Mouse (Mus musculus) liver, embryonic 13.5 days (tissue): ENCODE data around the gene Eml1. TPM values are rescaled to one million over a fixed set of nuclear protein-coding genes. Genes with fewer than 3 reads are reported as not detected.

Source experiments
- ATAC-seq: fragments of 200-750 bp; cut with Nextera tagmentation; 2 replicates; pipeline ENCODE4 v1.8.0; 2017; ENCODE audit warnings: low read depth, mild to moderate bottlenecking, moderate number of reproducible peaks, moderate library complexity
- DNase-seq: peaks from one replicate; pipeline ENCODE4 v3.0.0; 2022
- H3K27ac ChIP-seq: fragments of 300-500 bp; sonication (generic); 2 replicates; pipeline ENCODE4 v1.5.1; 2015; ENCODE audit warnings: moderate library complexity, mild to moderate bottlenecking, inconsistent platforms
- H3K27me3 ChIP-seq: fragments of 300-500 bp; sonication (generic); 2 replicates; pipeline ENCODE4 v1.6.1; 2015; ENCODE audit warnings: mild to moderate bottlenecking, inconsistent platforms
- H3K36me3 ChIP-seq: fragments of 300-500 bp; sonication (generic); 2 replicates; pipeline ENCODE4 v1.6.1; 2015; ENCODE audit warnings: mild to moderate bottlenecking, inconsistent platforms
- H3K4me1 ChIP-seq: fragments of 300-500 bp; sonication (generic); replicated peaks from 2 replicates; pipeline ENCODE4 v1.6.1; 2015; ENCODE audit warnings: inconsistent platforms
- H3K4me2 ChIP-seq: fragments of 300-500 bp; sonication (generic); 2 replicates; pipeline ENCODE4 v1.6.1; 2015; ENCODE audit warnings: inconsistent platforms, mild to moderate bottlenecking, moderate library complexity
- H3K4me3 ChIP-seq: fragments of 300-500 bp; sonication (generic); replicated peaks from 2 replicates; pipeline ENCODE4 v1.5.1; 2015; ENCODE audit warnings: mild to moderate bottlenecking, inconsistent platforms
- H3K9ac ChIP-seq: fragments of 300-500 bp; sonication (generic); 2 replicates; pipeline ENCODE4 v1.6.1; 2015; ENCODE audit warnings: mild to moderate bottlenecking, inconsistent platforms
- H3K9me3 ChIP-seq: fragments of 300-500 bp; sonication (generic); replicated peaks from 2 replicates; pipeline ENCODE4 v1.6.1; 2016; ENCODE audit warnings: inconsistent platforms
- WGBS: fragments of 180-500 bp; shearing (Covaris S2); methylation state at CpG from one replicate; pipeline ENCODE4 v1.1.7; 2015; ENCODE audit not compliant: insufficient replicate concordance; 5-methylcytosine and 5-hydroxymethylcytosine counted together
- polyA plus RNA-seq: library from polyadenylated mRNA; unstranded; fragments of >200 nt; fragmentation: Nextera tagmentation; extraction: Ambion mirVana; gene quantifications from 2 replicates; pipeline ENCODE4 v1.2.1, GENCODE M21; 2015

Eml1 gene
- polyA plus RNA-seq, 1 experiment from 2014 or later: 5.5 TPM

GRCm38 (mm10) chr12:108430964-108431363 is 60.2 kb downstream of the Eml1 start:
- no peak overlapping the region for H3K4me2 ChIP-seq
- no peak overlapping the region for H3K4me3 ChIP-seq
- no peak for ATAC-seq
- H3K9me3 ChIP-seq: no peaks in the 10 kb centered on the region
- no peak for DNase-seq
- peaks cover 2% of the 10 kb centered on the region; the same call in 1 of the 2 replicates for H3K27me3 ChIP-seq
- no peaks in the 10 kb centered on the region for H3K4me1 ChIP-seq
- H3K36me3 ChIP-seq: no peaks in the 10 kb centered on the region
- H3K27ac ChIP-seq: no peak overlapping the region
- WGBS: 58% methylated on average over 3 of the region's 3 CpGs
- H3K9ac ChIP-seq: no peak overlapping the region

DNA sequence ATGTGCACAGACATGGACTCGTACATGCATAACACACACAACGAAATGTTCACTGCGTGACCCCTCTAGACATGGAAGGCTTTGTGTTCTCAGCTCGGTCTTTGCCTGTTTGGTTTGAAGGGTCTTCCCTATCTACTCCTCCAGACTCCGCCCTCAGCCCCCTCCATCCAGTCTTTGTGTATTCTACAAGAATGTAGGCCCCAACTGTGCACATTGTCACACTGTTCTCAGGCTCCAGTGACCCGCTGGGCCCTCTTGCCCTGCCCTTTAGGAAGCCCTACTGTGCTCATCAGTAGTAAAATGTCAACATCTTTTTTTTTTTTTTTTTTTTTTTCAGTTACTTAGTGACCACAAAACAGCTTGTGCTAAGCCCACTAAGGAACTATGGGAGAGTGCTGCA is 61.0 kb downstream of the Eml1 start:
- Histone ChIP-seq H3K4me3 (no peak overlapping the region), H3K9me3 (no peaks in the 10 kb centered on the region), H3K4me2 (no peak overlapping the region), H3K4me1 (no peaks in the 10 kb centered on the region), H3K27me3 (no peaks in the 10 kb centered on the region), H3K9ac (no peak overlapping the region), H3K27ac (no peak overlapping the region), H3K36me3 (no peaks in the 10 kb centered on the region)
- DNase-seq (no peak), ATAC-seq (no peak)
- WGBS: 63% methylated on average over 6 of the region's 6 CpGs

- DNase-seq (no peak), ATAC-seq (no peak)
- no peak overlapping the region for H3K4me3 ChIP-seq
- no peak overlapping the region for H3K9ac ChIP-seq
- H3K27me3 ChIP-seq: no peaks in the 10 kb centered on the region
- no peaks in the 10 kb centered on the region for H3K9me3 ChIP-seq
- WGBS: 58% methylated on average over 5 of the region's 5 CpGs
- no peaks in the 10 kb centered on the region for H3K36me3 ChIP-seq
- no peak overlapping the region for H3K27ac ChIP-seq
- H3K4me2 ChIP-seq: no peak overlapping the region
- no peaks in the 10 kb centered on the region for H3K4me1 ChIP-seq
Measured at GRCm38 (mm10) chr12:108432578-108432977, 61.8 kb downstream of the Eml1 start.

- Histone ChIP-seq H3K9me3 (no peaks in the 10 kb centered on the region), H3K27me3 (no peaks in the 10 kb centered on the region), H3K27ac (no peak overlapping the region), H3K4me2 (no peak overlapping the region), H3K4me1 (no peaks in the 10 kb centered on the region), H3K4me3 (no peak overlapping the region), H3K9ac (no peak overlapping the region), H3K36me3 (no peaks in the 10 kb centered on the region)
- no peak for DNase-seq
- no peak for ATAC-seq
- 75% methylated on average over 16 of the region's 16 CpGs for WGBS
Measured at GRCm38 (mm10) chr12:108433030-108433429, 62.3 kb downstream of the Eml1 start.

DNA sequence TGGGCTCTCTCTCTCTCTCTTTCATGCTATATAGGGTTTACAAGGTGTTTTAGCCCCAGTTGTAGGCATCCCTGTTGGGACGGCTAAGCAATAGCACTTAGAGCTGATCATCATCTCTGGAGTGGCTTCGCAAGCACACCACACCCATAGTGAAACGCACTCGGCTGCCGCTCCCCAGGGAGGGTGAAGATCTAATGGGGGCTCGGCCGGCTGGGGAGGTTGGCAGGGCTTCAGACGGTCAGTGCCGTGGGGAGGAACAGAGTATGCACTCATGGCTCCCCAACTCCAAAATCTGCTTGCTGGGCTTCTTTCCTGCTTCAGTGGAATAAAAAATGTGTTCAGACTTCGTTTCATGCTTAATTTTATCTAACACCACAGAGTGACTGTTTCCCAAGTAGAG is 62.7 kb downstream of the Eml1 start:
- Histone ChIP-seq H3K36me3 (no peaks in the 10 kb centered on the region), H3K27ac (no peak overlapping the region), H3K4me2 (no peak overlapping the region), H3K4me1 (no peaks in the 10 kb centered on the region), H3K9ac (no peak overlapping the region), H3K4me3 (no peak overlapping the region), H3K27me3 (no peaks in the 10 kb centered on the region), H3K9me3 (no peaks in the 10 kb centered on the region)
- no peak for DNase-seq
- 66% methylated on average over 10 of the region's 10 CpGs for WGBS
- ATAC-seq: no peak

- H3K4me1 ChIP-seq: no peaks in the 10 kb centered on the region
- no peak overlapping the region for H3K9ac ChIP-seq
- no peaks in the 10 kb centered on the region; the same call in 1 of the 2 replicates for H3K27me3 ChIP-seq
- no peak overlapping the region for H3K4me3 ChIP-seq
- ATAC-seq: no peak
- H3K9me3 ChIP-seq: no peaks in the 10 kb centered on the region
- WGBS: 57% methylated on average over 12 of the region's 12 CpGs
- H3K36me3 ChIP-seq: no peaks in the 10 kb centered on the region
- DNase-seq: no peak
- no peak overlapping the region for H3K4me2 ChIP-seq
- H3K27ac ChIP-seq: no peak overlapping the region
Measured at GRCm38 (mm10) chr12:108435444-108436015, 64.8 kb downstream of the Eml1 start.

GRCm38 (mm10) chr12:108436029-108436923 is 65.5 kb downstream of the Eml1 start:
- Histone ChIP-seq H3K4me2 (no peak overlapping the region), H3K27ac (peak overlapping the region; percentile 18), H3K4me3 (no peak overlapping the region), H3K36me3 (no peaks in the 10 kb centered on the region), H3K27me3 (no peaks in the 10 kb centered on the region; the same call in 1 of the 2 replicates), H3K4me1 (no peaks in the 10 kb centered on the region), H3K9ac (no peak overlapping the region), H3K9me3 (no peaks in the 10 kb centered on the region)
- WGBS: 62% methylated on average over 24 of the region's 24 CpGs
- ATAC-seq: no peak
- no peak for DNase-seq

DNA sequence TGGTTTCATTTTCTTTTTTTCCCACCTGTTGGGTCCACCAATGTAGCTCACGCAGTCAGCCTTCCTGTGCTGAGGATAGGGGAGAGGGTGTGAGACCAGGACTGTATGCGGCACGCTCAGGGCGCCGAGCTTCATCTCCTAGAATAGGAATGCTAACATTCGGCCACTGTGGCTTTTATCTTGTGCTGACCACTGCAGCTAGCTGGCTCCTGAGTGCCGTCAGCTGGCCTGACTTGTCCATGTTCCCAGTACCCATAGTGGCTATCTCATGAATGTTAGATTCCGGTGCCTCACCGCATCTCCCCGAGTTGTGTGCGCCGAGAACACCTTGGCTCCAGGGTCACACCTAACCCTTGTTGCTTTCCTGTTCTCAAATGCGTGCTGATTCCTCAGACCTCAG is 66.7 kb downstream of the Eml1 start:
- H3K9me3 ChIP-seq: no peaks in the 10 kb centered on the region
- H3K4me1 ChIP-seq: no peaks in the 10 kb centered on the region
- H3K9ac ChIP-seq: no peak overlapping the region
- no peaks in the 10 kb centered on the region for H3K36me3 ChIP-seq
- no peak overlapping the region for H3K27ac ChIP-seq
- no peak overlapping the region for H3K4me3 ChIP-seq
- no peak for DNase-seq
- WGBS: 71% methylated on average over 13 of the region's 13 CpGs
- no peaks in the 10 kb centered on the region; the same call in 1 of the 2 replicates for H3K27me3 ChIP-seq
- no peak for ATAC-seq
- no peak overlapping the region for H3K4me2 ChIP-seq

GRCm38 (mm10) chr12:108443271-108443670 is 72.5 kb downstream of the Eml1 start:
- no peak overlapping the region for H3K4me3 ChIP-seq
- no peak for DNase-seq
- no peaks in the 10 kb centered on the region for H3K4me1 ChIP-seq
- 12% methylated on average over 10 of the region's 10 CpGs for whole genome bisulfite sequencing
- no peak overlapping the region for H3K4me2 ChIP-seq
- H3K27me3 ChIP-seq: peaks cover 12% of the 10 kb centered on the region
- no peak overlapping the region for H3K9ac ChIP-seq
- no peak for ATAC-seq
- H3K36me3 ChIP-seq: no peaks in the 10 kb centered on the region
- H3K27ac ChIP-seq: no peak overlapping the region
- H3K9me3 ChIP-seq: no peaks in the 10 kb centered on the region

GRCm38 (mm10) chr12:108443708-108444107 is 73.0 kb downstream of the Eml1 start:
- H3K4me2 ChIP-seq: no peak overlapping the region
- DNase-seq: no peak
- WGBS: 72% methylated on average over 5 of the region's 5 CpGs

DNA sequence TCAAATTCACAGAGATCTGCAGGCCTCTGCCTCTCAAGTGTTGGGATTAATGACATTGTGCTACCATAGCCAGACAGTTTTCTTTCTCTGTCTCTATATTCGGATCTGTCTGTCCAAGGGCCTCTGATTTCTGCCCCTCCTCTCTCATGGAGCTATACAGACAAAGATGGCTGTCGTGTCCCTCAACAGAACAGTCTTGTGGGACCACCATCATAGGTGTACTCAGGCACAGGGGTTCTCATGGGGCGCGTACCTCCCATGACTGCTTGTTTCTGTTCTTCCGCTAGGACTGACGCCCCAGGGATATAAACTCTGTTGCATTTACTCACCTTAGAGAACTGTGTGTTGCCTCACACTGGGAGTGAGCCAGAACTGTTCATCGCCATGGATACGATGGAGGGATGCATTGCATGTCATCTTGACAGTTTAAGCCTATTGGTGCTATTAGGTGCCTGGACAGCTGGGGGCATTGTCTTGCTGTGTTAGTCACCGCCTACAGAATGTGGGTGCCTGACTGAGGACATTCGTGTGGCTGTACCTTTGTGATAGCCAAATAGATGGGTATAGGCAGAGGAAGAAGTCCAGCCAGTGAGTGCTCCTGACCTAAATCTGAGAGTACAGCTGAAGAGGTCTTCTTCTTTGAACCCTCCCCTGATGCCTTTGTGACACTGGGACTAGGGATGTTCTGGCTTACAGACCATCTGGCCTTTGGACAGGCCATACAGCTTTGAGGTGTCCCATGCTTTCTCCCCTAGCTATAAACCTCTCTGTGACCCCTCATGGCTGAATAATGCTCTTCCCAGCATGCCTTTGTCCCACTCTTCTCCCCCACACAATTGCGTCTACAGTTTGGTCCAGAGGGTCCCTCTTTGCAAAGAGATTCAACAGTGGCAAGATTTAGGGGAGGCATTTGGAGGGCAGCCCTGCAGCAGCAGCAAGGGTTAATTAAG is 73.7 kb downstream of the Eml1 start:
- WGBS: 64% methylated on average over 11 of the region's 11 CpGs
- no peak overlapping the region for H3K4me3 ChIP-seq
- no peak overlapping the region for H3K9ac ChIP-seq
- peaks cover 12% of the 10 kb centered on the region for H3K27me3 ChIP-seq
- ATAC-seq (no peak), DNase-seq (no peak)
- no peaks in the 10 kb centered on the region for H3K36me3 ChIP-seq
- H3K4me1 ChIP-seq: no peaks in the 10 kb centered on the region
- H3K27ac ChIP-seq: no peak overlapping the region
- no peak overlapping the region for H3K4me2 ChIP-seq
- no peaks in the 10 kb centered on the region for H3K9me3 ChIP-seq

More at GRCm38 (mm10) chr12:108443708-108444107, 73.0 kb downstream of the Eml1 start:
- no peaks in the 10 kb centered on the region for H3K36me3 ChIP-seq
- no peaks in the 10 kb centered on the region for H3K4me1 ChIP-seq
- no peaks in the 10 kb centered on the region for H3K9me3 ChIP-seq
- no peak overlapping the region for H3K27ac ChIP-seq
- H3K9ac ChIP-seq: no peak overlapping the region
- H3K27me3 ChIP-seq: peaks cover 12% of the 10 kb centered on the region
- no peak overlapping the region for H3K4me3 ChIP-seq
- no peak for ATAC-seq
